Mouse (Mus musculus): ENCODE results near the gene Zfp462. TPM values are rescaled to one million over a fixed set of nuclear protein-coding genes. Genes with fewer than 3 reads are reported as not detected.
"Not testable (repeated sequence)": the region's sequence is repeated elsewhere in the genome, so short reads cannot be mapped to it uniquely, and the experiment has no call there.

The Zfp462 gene
- polyA plus RNA-seq, 1 experiment from 2014 or later: 0.38 TPM

DNA sequence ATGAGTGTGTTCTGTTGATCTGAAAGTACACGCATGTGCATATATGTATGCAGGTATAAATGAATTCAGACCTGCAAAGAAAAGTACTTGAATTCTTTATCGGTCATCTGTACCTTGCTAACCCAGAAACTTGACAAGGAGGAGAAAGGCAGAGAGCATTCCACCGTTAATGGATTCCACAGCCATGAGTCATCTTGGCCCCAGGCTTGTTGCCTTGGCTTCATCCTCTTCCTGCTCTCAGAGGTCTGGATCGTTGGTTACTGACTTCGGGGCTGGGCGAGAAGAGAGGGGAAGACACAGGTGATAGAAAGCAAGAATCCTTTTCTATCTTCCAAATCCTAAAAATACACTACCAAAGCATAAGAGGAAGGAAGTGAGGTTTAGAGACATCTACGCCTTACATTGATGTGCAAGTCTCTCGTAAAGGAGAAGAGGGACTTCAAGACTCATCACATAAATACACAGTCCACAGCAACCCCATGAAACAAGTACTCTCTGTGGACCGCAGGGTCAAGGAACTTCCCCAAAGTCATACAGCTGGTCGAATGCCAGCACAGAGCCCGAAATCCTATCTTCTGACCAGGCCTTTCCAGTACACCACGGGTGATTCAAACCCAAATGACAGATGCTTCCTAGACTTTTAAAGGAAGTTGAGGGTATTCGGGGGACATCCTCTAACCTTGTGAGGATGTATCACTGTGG is 35.1 kb downstream of the Zfp462 start:
- Histone ChIP-seq H3K4me1 (no peaks in the 10 kb centered on the region), H3K4me3 (no peak overlapping the region), H3K9me3 (replicated peaks) (no peaks in the 10 kb centered on the region), H3K27ac (no peak overlapping the region), H3K27me3 (replicated peaks) (no peaks in the 10 kb centered on the region), H3K9ac (no peak overlapping the region), H3K36me3 (no peaks in the 10 kb centered on the region), H3K4me2 (no peak overlapping the region)
- 28% methylated on average over 13 of the region's 13 CpGs for WGBS (ENCODE audit: insufficient replicate concordance)
- no peak for ATAC-seq

DNA sequence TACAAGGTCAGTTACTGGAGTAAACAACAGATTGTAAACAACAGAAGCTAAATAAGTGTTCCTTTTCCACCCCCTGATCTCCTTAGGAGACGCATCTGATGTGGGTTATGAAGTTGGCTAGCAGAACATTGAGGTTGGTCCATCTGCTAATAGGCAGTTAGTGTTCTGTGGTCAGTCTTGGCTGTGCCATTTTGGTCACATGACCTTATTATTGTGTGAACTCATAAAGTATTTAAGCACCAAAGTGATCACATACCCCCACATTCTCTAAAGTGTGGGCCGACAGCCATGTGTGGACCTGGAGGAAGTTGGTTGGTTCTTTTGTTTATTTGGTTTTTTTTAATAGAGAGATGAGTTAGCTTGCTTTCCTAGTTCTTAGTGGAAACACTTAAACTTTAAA is 39.7 kb downstream of the Zfp462 start:
- no peak for ATAC-seq
- Histone ChIP-seq H3K27ac (no peak overlapping the region), H3K4me2 (no peak overlapping the region), H3K9me3 (replicated peaks) (no peaks in the 10 kb centered on the region), H3K4me1 (no peaks in the 10 kb centered on the region), H3K9ac (no peak overlapping the region), H3K36me3 (no peaks in the 10 kb centered on the region), H3K27me3 (replicated peaks) (no peaks in the 10 kb centered on the region), H3K4me3 (no peak overlapping the region)
- 81% methylated on average over 2 of the region's 2 CpGs for WGBS (ENCODE audit: insufficient replicate concordance)

DNA sequence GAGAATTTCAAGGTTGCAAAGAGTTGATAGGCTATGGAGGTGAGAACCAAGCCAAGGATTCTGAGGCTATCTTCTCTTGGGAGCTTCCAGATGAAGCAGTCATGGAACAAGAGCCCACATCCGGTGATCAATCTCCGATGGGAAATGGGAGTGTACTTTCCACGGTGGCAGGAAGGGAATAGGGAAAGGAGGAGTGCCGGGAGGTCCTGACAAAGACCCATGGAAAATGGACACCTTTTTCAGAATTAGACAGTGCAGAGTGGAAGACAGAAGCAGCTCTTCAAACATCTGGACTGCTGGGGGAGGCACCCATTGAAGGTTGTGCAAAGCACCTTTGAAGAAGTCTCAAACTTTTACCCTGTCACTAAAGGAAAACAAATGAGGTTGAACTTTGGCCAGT is 41.8 kb downstream of the Zfp462 start:
- no peak overlapping the region for H3K9ac ChIP-seq
- no peak overlapping the region for H3K27ac ChIP-seq
- no peaks in the 10 kb centered on the region for H3K9me3 ChIP-seq (replicated peaks)
- ATAC-seq: no peak
- no peak overlapping the region for H3K4me3 ChIP-seq
- H3K4me2 ChIP-seq: no peak overlapping the region
- no peaks in the 10 kb centered on the region for H3K36me3 ChIP-seq
- no peaks in the 10 kb centered on the region for H3K27me3 ChIP-seq (replicated peaks)
- H3K4me1 ChIP-seq: no peaks in the 10 kb centered on the region
- WGBS (ENCODE audit: insufficient replicate concordance): 59% methylated on average over 4 of the region's 4 CpGs

DNA sequence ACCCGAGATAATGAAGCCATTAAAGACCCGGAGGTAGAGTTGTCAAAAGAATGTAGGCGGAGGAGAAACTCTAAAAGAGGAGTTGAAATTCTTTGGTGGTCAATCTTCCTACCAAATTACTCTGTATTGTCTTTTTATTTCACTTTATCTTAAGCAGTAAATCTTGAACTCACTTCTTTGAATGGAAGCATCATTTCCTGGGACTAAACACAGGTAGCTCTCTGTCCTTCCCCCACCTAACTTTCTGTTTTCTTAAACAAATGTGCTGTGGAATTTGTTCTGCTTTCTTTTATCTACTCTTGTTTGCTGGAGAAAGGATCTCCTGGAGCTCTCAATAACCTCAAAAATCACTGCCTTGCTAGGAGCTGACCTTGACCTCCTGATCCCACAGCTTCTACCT is 42.4 kb downstream of the Zfp462 start:
- no peak overlapping the region for H3K27ac ChIP-seq
- H3K27me3 ChIP-seq (replicated peaks): no peaks in the 10 kb centered on the region
- H3K9me3 ChIP-seq (replicated peaks): no peaks in the 10 kb centered on the region
- WGBS (ENCODE audit: insufficient replicate concordance): 59% methylated on average over 3 of the region's 3 CpGs
- H3K9ac ChIP-seq: no peak overlapping the region
- H3K4me1 ChIP-seq: no peaks in the 10 kb centered on the region
- H3K36me3 ChIP-seq: no peaks in the 10 kb centered on the region
- ATAC-seq: no peak
- no peak overlapping the region for H3K4me3 ChIP-seq
- H3K4me2 ChIP-seq: no peak overlapping the region

DNA sequence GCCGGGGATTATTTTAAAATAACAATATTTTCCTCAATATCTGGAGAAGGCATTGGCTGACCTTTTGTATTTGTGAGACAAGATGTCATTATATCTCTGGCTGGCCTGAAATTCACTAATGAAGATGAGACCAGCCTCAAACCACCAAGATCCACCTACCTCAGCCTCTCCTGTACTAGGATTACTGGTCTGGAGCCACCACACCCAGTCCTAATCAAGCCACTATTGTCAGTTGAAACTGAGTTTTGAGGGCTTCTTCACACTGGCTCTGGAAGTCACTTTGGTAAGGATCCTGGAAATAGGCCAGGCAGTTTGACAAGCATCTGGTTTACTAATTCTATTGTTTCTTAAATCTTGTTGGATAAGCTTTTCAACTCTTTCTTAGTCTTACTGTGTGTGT is 43.1 kb downstream of the Zfp462 start:
- Histone ChIP-seq H3K9ac (no peak overlapping the region), H3K27ac (no peak overlapping the region), H3K9me3 (replicated peaks) (no peaks in the 10 kb centered on the region), H3K4me1 (no peaks in the 10 kb centered on the region), H3K4me3 (no peak overlapping the region), H3K27me3 (replicated peaks) (no peaks in the 10 kb centered on the region), H3K4me2 (no peak overlapping the region), H3K36me3 (no peaks in the 10 kb centered on the region)
- no peak for ATAC-seq
- WGBS (ENCODE audit: insufficient replicate concordance): 73% methylated on average over 1 of the region's 1 CpGs

DNA sequence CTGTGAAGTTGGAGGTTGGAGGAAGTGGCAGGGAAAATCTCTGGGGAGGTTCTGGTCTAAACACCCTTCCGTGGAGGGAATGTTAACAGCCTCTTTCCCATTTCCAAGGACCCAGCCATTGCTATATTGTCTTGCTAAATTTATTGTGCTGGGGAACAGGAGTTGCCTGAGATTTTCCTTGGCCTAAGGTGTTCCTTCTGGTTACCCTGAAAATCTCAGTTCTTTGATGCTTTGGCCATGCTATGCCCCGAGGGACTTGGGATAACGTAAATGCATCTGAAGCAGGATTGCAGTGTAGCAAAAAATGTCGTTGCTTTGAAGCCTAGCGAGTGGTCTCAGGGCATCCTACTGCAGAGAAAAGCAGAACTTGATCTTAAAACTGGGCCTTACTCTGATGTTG is 47.1 kb downstream of the Zfp462 start:
- WGBS (ENCODE audit: insufficient replicate concordance): 54% methylated on average over 5 of the region's 5 CpGs

DNA sequence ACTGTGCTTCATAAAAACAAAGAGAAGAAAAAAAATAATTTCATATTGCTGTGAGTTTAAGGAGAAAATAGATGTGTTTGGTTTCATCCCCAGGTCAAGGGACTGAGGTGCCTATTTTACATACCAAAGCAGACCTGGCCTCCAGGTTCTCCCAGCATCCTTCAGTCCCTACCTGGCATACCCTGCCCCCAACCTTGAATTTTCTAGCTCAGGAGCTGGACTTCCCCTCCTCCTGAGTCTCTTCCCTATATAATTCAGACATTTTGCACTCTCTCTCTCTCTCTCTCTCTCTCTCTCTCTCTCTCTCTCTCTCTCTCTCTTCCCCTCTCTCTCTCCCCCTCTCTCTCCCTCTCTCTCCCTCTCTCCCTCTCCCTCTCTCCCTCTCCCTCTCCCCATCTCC is 48.2 kb downstream of the Zfp462 start:
- not testable (repeated sequence) for H3K9me3 ChIP-seq (replicated peaks); H3K4me1 ChIP-seq; ATAC-seq; H3K27me3 ChIP-seq (replicated peaks); H3K4me2 ChIP-seq; H3K9ac ChIP-seq; H3K36me3 ChIP-seq; H3K4me3 ChIP-seq; H3K27ac ChIP-seq

More for the DNA sequence above, 47.1 kb downstream of the Zfp462 start:
- no peak for ATAC-seq
- Histone ChIP-seq H3K4me3 (no peak overlapping the region), H3K9ac (no peak overlapping the region), H3K9me3 (replicated peaks) (no peaks in the 10 kb centered on the region), H3K27ac (no peak overlapping the region), H3K36me3 (no peaks in the 10 kb centered on the region), H3K4me1 (no peaks in the 10 kb centered on the region), H3K27me3 (replicated peaks) (no peaks in the 10 kb centered on the region), H3K4me2 (no peak overlapping the region)

DNA sequence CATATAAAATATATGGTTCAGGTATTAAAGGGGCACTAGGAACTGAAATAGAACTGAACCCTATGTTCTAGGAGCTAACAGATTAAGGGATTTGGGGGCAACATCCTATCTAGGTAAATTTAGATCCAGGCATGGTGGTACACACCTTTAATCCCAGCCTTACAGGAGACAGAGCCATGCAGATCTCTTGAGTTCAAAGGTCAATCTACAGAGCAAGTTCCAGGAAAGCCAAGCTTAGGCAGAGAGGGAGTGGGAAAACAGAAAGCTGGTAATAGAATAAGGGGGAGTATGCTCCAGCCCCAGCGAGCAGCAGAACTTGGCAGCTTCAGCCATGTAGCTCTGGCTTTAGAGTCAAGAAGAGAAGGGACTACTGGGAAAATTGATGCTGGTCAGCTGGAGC is 50.4 kb downstream of the Zfp462 start:
- WGBS (ENCODE audit: insufficient replicate concordance): 56% methylated on average over 1 of the region's 1 CpGs
- no peaks in the 10 kb centered on the region for H3K9me3 ChIP-seq (replicated peaks)
- ATAC-seq: no peak
- no peak overlapping the region for H3K27ac ChIP-seq
- H3K36me3 ChIP-seq: no peaks in the 10 kb centered on the region
- no peaks in the 10 kb centered on the region for H3K4me1 ChIP-seq
- no peak overlapping the region for H3K4me3 ChIP-seq
- H3K4me2 ChIP-seq: no peak overlapping the region
- no peak overlapping the region for H3K9ac ChIP-seq
- no peaks in the 10 kb centered on the region for H3K27me3 ChIP-seq (replicated peaks)

DNA sequence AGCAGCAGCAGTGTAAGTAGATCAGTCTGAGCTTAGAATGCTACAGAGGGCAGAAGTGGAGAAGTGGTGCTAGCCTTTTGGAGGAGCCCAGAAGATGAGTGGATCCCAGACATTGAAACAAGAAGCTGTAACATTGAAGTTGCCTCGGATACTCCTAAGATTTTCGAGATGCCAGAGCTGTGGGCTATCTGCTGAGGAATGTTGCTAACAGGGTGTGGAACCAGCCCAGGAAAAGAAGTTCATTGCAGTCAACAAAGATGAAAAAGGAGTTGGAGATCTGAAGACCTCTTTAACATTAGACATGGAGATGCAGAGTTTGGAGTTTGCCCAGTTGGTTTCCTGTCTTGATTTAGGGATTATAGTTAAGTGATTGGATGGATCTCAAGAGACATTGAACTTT is 51.2 kb downstream of the Zfp462 start:
- Histone ChIP-seq H3K27ac (no peak overlapping the region), H3K27me3 (replicated peaks) (no peaks in the 10 kb centered on the region), H3K36me3 (no peaks in the 10 kb centered on the region), H3K9ac (no peak overlapping the region), H3K4me1 (no peaks in the 10 kb centered on the region), H3K9me3 (replicated peaks) (no peaks in the 10 kb centered on the region), H3K4me3 (no peak overlapping the region), H3K4me2 (no peak overlapping the region)
- no peak for ATAC-seq
- 35% methylated on average over 2 of the region's 2 CpGs for WGBS (ENCODE audit: insufficient replicate concordance)

DNA sequence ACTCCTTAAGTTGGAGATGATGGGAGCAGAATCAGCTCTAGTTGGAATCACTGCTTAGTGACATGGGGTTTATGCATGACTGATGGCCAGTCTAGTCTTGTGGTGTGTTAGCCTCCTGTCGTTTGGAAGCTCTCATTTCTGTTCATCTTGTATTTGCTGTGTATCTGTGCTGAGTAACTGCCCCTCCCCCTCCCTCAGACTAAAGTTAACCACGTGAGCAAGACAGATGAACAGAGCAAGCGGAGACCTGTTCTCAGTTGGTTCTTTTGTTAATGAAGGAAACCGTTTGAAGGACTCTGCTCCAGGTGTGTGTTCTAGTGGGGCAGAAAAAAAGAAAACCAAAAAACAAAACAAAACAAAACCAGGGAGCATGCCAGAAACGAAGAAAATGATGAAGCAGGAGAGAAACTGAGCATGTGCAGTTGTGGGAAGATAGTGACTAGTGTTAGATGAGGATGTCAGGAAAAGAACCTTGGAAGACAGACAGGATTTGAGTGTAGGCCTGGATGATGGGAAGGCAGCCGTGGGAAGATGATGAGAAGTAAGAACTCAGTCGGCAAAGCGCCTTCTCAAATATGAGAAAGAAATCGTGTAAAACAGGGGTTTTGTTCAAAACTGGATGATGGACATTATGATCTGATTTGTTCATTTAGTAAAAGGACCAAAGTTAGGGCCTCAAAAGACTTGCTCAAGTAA is 53.4 kb downstream of the Zfp462 start:
- Histone ChIP-seq H3K27me3 (replicated peaks) (no peaks in the 10 kb centered on the region), H3K36me3 (no peaks in the 10 kb centered on the region), H3K4me2 (no peak overlapping the region), H3K4me3 (no peak overlapping the region), H3K4me1 (peaks cover 1% of the 10 kb centered on the region; the same call in 1 of the 2 replicates), H3K9me3 (replicated peaks) (no peaks in the 10 kb centered on the region), H3K27ac (no peak overlapping the region), H3K9ac (no peak overlapping the region)
- WGBS (ENCODE audit: insufficient replicate concordance): 69% methylated on average over 9 of the region's 9 CpGs
- ATAC-seq: no peak

DNA sequence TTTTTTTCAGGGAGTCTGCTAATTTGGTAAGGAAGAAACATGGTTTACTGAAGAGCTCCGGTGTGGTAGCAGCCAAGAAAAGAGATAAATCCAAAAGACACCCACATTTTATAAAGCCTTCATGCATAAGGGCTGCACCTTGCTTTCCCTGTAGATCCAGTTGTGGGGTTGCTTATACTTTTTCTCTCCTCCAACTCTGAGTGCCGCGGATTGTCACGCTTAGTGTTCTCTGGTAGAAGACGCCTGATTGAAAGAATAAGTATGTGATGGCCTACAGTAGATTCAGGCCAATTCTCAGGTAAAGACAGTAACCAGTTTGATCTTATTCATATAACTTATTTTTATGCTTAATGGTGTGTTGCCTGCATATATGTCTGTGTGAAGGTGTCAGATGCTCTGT is 54.7 kb downstream of the Zfp462 start:
- no peak overlapping the region for H3K27ac ChIP-seq
- ATAC-seq: no peak
- no peaks in the 10 kb centered on the region for H3K36me3 ChIP-seq
- H3K9ac ChIP-seq: no peak overlapping the region
- H3K27me3 ChIP-seq (replicated peaks): no peaks in the 10 kb centered on the region
- no peak overlapping the region for H3K4me2 ChIP-seq
- peaks cover 4% of the 10 kb centered on the region; the same call in 1 of the 2 replicates for H3K4me1 ChIP-seq
- H3K4me3 ChIP-seq: no peak overlapping the region
- WGBS (ENCODE audit: insufficient replicate concordance): 81% methylated on average over 5 of the region's 5 CpGs
- no peaks in the 10 kb centered on the region for H3K9me3 ChIP-seq (replicated peaks)

DNA sequence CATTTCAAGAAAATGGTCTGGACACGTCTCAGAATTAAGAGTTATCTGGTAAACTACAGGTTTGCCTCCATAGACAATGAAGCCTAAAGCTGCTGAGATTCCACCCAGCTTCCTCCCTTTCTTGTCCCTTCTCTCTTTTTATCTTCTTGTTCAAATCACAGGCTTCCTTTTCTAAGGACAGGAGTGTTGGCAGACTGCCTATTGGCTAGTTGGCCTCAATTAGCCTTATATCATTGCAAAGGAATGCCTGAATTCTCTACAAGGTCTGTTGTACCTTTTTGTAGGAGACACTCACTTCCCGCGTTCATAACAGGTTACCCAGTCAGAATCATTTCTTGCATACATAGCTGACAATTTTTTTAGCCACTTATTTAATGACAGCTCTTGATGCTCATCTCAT is 56.5 kb downstream of the Zfp462 start:
- H3K9me3 ChIP-seq (replicated peaks): no peaks in the 10 kb centered on the region
- no peak overlapping the region for H3K27ac ChIP-seq
- 54% methylated on average over 3 of the region's 3 CpGs for WGBS (ENCODE audit: insufficient replicate concordance)
- no peaks in the 10 kb centered on the region for H3K36me3 ChIP-seq
- H3K27me3 ChIP-seq (replicated peaks): no peaks in the 10 kb centered on the region
- H3K9ac ChIP-seq: no peak overlapping the region
- H3K4me3 ChIP-seq: no peak overlapping the region
- H3K4me2 ChIP-seq: no peak overlapping the region
- H3K4me1 ChIP-seq: peaks cover 16% of the 10 kb centered on the region; the same call in 1 of the 2 replicates
- ATAC-seq: no peak

DNA sequence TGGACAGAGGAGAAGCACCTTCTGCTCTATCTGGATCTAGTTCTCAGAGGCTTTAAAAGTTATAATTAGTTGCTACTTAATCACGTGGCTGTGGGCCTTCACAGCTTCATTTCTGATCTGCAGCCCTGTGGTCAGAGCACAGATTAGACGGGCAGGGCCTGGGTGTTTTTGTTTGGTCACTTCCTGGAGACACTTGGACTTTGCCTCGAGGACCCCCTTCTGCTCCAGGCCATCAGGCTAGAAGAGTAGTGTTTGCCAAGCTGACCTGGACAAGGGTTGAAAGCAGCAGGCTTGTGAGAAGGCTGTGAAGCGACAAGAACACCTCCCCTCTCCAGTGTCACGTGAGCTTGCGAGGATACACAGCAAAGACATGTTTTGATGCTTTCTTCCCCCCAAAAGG is 58.3 kb downstream of the Zfp462 start:
- Histone ChIP-seq H3K9ac (no peak overlapping the region), H3K9me3 (replicated peaks) (no peaks in the 10 kb centered on the region), H3K27ac (no peak overlapping the region), H3K4me3 (no peak overlapping the region), H3K4me1 (peaks cover 16% of the 10 kb centered on the region; the same call in 1 of the 2 replicates), H3K36me3 (no peaks in the 10 kb centered on the region), H3K4me2 (no peak overlapping the region), H3K27me3 (replicated peaks) (no peaks in the 10 kb centered on the region)
- ATAC-seq: no peak
- WGBS (ENCODE audit: insufficient replicate concordance): 44% methylated on average over 6 of the region's 6 CpGs

Data from liver, embryonic 12.5 days (tissue).